Mouse (Mus musculus) brain, adult 10 weeks (tissue): ENCODE measurements around the gene Inha. TPM values are rescaled to one million over a fixed set of nuclear protein-coding genes. Genes with fewer than 3 reads are reported as not detected.

Experiments used
- polyA plus RNA-seq: library from polyadenylated mRNA; stranded (reverse); fragments of 350-450 nt; fragmentation: Illumina TruSeq; extraction: RNeasy Lipid Tissue Mini Kit (QIAGEN cat#74804); gene quantifications from one replicate; pipeline ENCODE4 v1.2.3, GENCODE M21; 2015; ENCODE audit warnings: low read depth, low replicate concordance

Inha gene
- 24.9 TPM for polyA plus RNA-seq

GRCm38 (mm10) chr1:75507006-75507405 lies at the start of gene Inha:
Gene Inha, plus strand, starts transcription at chr1:75507077.

GRCm38 (mm10) chr1:75478916-75479634 lies 27.8 kb upstream of the Inha start, which contains the start of the genes Chpf and Tmem198:
Gene Chpf, minus strand, starts transcription at chr1:75479307.
Gene Tmem198, plus strand, starts transcription at chr1:75479532.

GRCm38 (mm10) chr1:75505956-75506831 lies 683 bp upstream of the Inha start, which contains the start of gene Obsl1:
Gene Obsl1, minus strand, starts transcription at chr1:75506452.

GRCm38 (mm10) chr1:75521321-75522031 lies 14.6 kb downstream of the Inha start, which contains the start of gene Stk11ip:
Gene Stk11ip, plus strand, starts transcription at chr1:75521529.

GRCm38 (mm10) chr1:75545965-75546956 lies 39.4 kb downstream of the Inha start, which contains the start of gene Slc4a3:
Gene Slc4a3, plus strand, starts transcription at chr1:75546266.

Other genes starting within 250 kb of the Inha start
- 334 TPM for gene Ptprn, start 242.6 kb upstream of the Inha start, polyA plus RNA-seq
- 298 TPM for gene Resp18, start 228.7 kb upstream of the Inha start, polyA plus RNA-seq
- 71.3 TPM for gene Dnpep, start 189.1 kb upstream of the Inha start, polyA plus RNA-seq
- 2.4 TPM for gene Des, start 146.7 kb upstream of the Inha start, polyA plus RNA-seq
- gene Speg, start 131.8 kb upstream of the Inha start, polyA plus RNA-seq, result 92.7 TPM
- 61.1 TPM for gene Gmppa, start 71.1 kb upstream of the Inha start, polyA plus RNA-seq
- gene Asic4, start 56.6 kb upstream of the Inha start, polyA plus RNA-seq, result 22.7 TPM
- 55.1 TPM for gene Chpf, start 27.8 kb upstream of the Inha start, polyA plus RNA-seq
- gene Tmem198, start 27.5 kb upstream of the Inha start, polyA plus RNA-seq, result 55.6 TPM
- 14.5 TPM for gene Obsl1, start 625 bp upstream of the Inha start, polyA plus RNA-seq
- gene Stk11ip, start 14.5 kb downstream of the Inha start, polyA plus RNA-seq, result 21.0 TPM
- 76.2 TPM for gene Slc4a3, start 39.2 kb downstream of the Inha start, polyA plus RNA-seq